Mouse (Mus musculus) naive thymus-derived CD4-positive, alpha-beta T cell, adult 5 months (primary cell): Measurements from ENCODE around the gene Zfp551. TPM values are rescaled to one million over a fixed set of nuclear protein-coding genes. Genes with fewer than 3 reads are reported as not detected.

ENCODE experiments used
- polyA plus RNA-seq: library from polyadenylated mRNA; unstranded; fragments of 100-300 nt; shearing (Covaris generic); gene quantifications from one replicate; pipeline ENCODE4 v1.2.1, GENCODE M21; 2017

Zfp551 gene
- polyA plus RNA-seq: 1.8 TPM

DNA sequence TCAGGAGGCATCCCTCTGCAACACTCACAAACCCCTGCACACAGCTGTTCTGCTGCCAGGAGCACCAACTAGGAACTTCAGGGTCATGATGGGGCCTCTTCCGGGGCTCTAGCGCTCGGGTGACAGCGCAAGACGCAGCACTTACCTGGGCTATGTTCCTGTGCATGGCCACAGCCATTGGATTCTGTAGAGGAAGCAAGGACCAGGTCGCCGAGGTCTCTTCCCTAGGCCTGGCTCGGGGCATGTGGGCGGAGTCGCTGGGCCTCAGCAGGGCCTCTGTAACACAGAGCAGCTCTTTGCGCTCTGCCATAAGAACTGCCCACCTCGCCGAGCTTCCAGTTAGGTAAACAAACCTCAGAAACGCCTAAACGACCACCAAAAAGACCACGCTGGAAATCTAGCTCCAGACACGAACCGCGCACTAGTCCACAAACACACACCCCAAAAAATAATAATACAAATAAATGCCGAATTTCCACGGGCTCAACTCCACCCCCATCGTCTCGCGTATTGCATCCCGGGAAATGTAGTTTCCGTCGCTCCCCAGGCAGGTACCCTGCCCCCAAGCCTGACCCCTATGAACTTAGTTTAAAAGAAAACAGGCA is at the start of gene Zfp551:
TSS of gene Zfp551 (minus strand) at position 507 of the 605 bp plus-strand sequence.

DNA sequence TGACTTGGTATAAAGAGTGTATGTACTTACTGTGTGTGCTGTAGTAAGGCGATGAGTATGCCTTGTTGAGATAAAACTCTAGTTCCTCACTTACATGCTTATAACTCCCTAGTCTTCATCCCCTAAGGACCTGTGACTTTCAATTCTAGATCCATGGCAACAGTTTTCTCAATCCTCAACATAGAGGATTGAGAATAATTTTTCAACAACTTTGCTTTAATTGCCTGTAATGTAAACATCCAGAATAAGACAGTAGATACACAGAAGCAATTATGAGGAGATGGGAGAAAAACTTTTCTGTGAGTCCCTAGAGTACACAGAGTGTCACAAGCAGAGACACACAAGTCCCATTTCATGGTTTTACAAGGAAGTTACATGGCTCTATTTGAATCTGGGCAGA is 53.4 kb downstream of the Zfp551 start, which contains the start of gene Vmn1r84:
TSS of gene Vmn1r84 (minus strand) at position 101 of the 400 bp plus-strand sequence.

Other genes with a start within 250 kb of the Zfp551 start
- 0.05 TPM for gene Vmn1r80, start 233.5 kb downstream of the Zfp551 start, polyA plus RNA-seq
- 0.14 TPM for gene Vmn1r81, start 154.5 kb downstream of the Zfp551 start, polyA plus RNA-seq
- gene Vmn1r82, start 122.3 kb downstream of the Zfp551 start, polyA plus RNA-seq: not detected
- not detected for gene Vmn1r83, start 93.3 kb downstream of the Zfp551 start, polyA plus RNA-seq
- not detected for gene Vmn1r84, start 53.5 kb downstream of the Zfp551 start, polyA plus RNA-seq
- 4.4 TPM for gene Zfp606, start 55.5 kb upstream of the Zfp551 start, polyA plus RNA-seq
- not detected for gene 2900092C05Rik, start 89.8 kb upstream of the Zfp551 start, polyA plus RNA-seq
- 0.04 TPM for gene Vmn2r53, start 186.0 kb upstream of the Zfp551 start, polyA plus RNA-seq
- not detected for gene Vmn2r54, start 217.6 kb upstream of the Zfp551 start, polyA plus RNA-seq